Mouse (Mus musculus) layer of hippocampus, adult 2 months (tissue): ENCODE data around the gene Neil1. TPM values are rescaled to one million over a fixed set of nuclear protein-coding genes. Genes with fewer than 3 reads are reported as not detected.

Experiments
- DNase-seq, 2 experiments: peaks; one replicate each; pipeline ENCODE4 v3.0.0; 2022; ENCODE audit warnings: low spot score in 2 of 2
- H3K27ac ChIP-seq: fragments of 200-600 bp; 2 replicates; pipeline ENCODE4 v1.8.1; 2022
- H3K4me3 ChIP-seq: fragments of 200-600 bp; 2 replicates; pipeline ENCODE4 v1.8.1; 2022; ENCODE audit warnings: mild to moderate bottlenecking
- CTCF ChIP-seq: fragments of 200-600 bp; conservative IDR thresholded peaks from 2 replicates; pipeline ENCODE4 v1.8.1; 2022; ENCODE audit warnings: antibody characterized with exemption, mild to moderate bottlenecking, moderate library complexity
- long read RNA-seq, 2 experiments: library from polyadenylated mRNA; stranded (forward); transcript quantifications; one replicate each; pipeline ENCODE4 v2.0.0; 2021; ENCODE audit warnings: borderline mapping rate in 2 of 2
- total RNA-seq, 2 experiments: library from RNA; stranded (reverse); gene quantifications; 2 replicates each; pipeline ENCODE4 v1.2.3; 2021

Neil1 gene
- 10 to 100 TPM in 1 of 2 experiments, 1 to 10 TPM in 1; 8.9 to 10.2 TPM for total RNA-seq
- long read RNA-seq, experiment 1, partial matches to known transcripts: 1 of 9 reads
- long read RNA-seq, experiment 1, other reads (novel, unspliced or antisense): 5 of 9 reads
- long read RNA-seq, experiment 2, partial matches to known transcripts: 2 of 11 reads
- long read RNA-seq, experiment 2, other reads (novel, unspliced or antisense): 7 of 11 reads

DNA sequence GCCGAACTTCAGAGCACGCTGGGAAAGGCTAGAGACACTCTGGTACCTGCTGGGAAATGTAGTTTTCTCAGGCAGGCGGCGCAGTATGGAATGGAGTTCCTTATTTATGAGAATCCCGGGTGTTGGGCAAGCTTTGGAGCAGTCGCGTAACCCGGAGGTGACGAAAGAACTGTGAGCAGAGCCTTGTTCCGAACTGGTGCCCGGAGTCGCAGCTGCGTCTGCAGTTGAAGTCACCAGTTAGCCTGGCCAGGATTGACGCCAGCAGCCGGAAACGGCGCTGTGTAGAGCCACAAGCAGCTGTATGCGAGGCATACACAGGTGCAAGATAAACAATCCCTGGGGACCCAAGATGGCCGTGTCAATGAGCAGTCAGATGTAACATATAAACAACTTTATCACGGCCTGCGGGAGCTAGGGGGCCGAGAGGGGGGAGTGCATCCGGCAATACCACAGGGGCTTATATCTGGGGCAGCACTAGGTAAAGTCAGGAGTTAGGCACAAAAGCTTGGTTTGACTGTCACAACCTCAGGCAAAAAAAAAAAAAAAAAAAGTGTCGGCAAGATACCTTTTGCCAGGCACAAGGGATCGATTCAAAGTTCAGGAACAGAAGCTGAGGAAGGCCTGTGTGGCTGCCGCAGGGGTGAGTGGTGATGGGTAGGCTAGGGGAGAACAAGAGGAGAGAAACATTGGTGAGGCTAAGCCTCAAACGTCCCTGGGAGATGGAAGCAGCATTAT lies at the start of gene Neil1:
TSS of gene Neil1 (minus strand) at position 162 of the 735 bp plus-strand sequence.
- peak within 1 kb of the TSS; percentile 92 for H3K27ac ChIP-seq
- H3K4me3 ChIP-seq: peak within 1 kb of the TSS; percentile 71
- TF ChIP-seq CTCF: peak; percentile 42
- peak; percentile 84 to 93 for DNase-seq

GRCm38 (mm10) chr9:57197414-57197813 lies 49.3 kb upstream of the Neil1 start:
- no peak overlapping the region for H3K4me3 ChIP-seq
- no peak overlapping the region for H3K27ac ChIP-seq
- DNase-seq: no peak
- TF ChIP-seq CTCF: no peak

DNA sequence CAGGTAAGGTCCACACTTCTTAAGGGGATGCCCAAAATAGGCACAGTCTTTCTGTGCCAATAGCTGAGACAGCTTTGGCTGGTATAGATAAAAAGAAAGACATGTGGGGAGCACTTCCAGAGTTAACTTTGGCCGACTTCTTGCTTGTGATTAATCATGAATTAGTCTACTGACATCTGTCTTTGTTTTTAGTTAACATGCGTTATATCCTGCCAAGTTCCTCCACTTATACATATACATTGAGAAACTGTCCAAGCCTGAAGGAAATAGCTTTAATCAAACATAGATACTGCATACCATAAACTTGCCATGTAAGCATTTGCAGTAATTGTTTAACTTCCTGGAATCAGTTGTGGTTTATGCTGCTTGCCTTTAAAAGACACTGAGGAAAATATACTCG lies 48.6 kb upstream of the Neil1 start:
- TF ChIP-seq CTCF: no peak
- H3K4me3 ChIP-seq: no peak overlapping the region
- DNase-seq: no peak

DNA sequence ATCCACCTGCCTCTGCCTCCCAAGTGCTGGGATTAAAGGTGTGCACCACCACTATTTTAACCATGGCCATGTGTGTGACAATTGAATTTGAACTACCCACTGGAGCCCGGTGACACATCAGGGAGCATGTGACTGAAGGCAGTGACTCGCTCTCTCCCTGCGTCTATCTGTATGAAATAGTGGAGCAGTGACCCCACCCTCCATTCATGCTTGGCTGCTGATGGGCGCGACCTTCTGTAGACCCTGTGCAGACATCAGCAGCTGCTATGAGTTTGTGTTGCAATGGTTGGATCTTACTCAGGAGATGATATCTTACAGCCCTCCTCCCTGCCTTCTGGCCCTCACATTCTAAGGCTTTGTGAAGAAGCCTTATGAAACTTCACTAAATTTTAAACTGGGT lies 20.3 kb upstream of the Neil1 start:
- TF ChIP-seq CTCF: no peak
- no peak overlapping the region for H3K27ac ChIP-seq
- H3K4me3 ChIP-seq: no peak overlapping the region
- DNase-seq: no peak

More for the DNA sequence above, 48.6 kb upstream of the Neil1 start:
- no peak overlapping the region for H3K27ac ChIP-seq

- no peak overlapping the region for H3K4me3 ChIP-seq
- DNase-seq: no peak
- no peak overlapping the region for H3K27ac ChIP-seq
- no peak for TF ChIP-seq CTCF
Measured at GRCm38 (mm10) chr9:57166173-57166572, 18.1 kb upstream of the Neil1 start.

- no peak for DNase-seq
- no peak overlapping the region for H3K27ac ChIP-seq
- no peak for TF ChIP-seq CTCF
- no peak overlapping the region for H3K4me3 ChIP-seq
Measured at GRCm38 (mm10) chr9:57163137-57163536, 15.0 kb upstream of the Neil1 start.

DNA sequence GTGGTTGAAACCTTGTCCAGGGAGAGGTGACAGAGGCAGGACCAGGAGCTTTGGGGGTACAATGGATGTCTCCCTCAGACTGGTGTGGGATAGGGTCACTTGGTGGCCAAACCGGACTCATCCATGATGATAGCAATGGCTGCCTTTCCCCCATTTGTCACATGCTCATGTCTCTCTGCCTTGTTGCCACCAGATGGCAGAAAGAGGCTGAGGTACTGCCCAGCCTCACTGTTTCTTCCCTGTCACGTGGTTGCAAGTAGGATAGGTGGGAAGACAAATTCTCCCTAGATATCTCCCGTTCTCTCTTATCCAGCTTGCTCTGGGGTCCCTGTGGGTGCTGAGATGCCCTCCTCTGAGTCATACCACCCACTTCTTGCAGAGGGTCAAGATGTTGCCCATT lies 14.4 kb upstream of the Neil1 start:
- no peak for DNase-seq
- peak; percentile 69 for TF ChIP-seq CTCF
- no peak overlapping the region for H3K4me3 ChIP-seq
- no peak overlapping the region for H3K27ac ChIP-seq

DNA sequence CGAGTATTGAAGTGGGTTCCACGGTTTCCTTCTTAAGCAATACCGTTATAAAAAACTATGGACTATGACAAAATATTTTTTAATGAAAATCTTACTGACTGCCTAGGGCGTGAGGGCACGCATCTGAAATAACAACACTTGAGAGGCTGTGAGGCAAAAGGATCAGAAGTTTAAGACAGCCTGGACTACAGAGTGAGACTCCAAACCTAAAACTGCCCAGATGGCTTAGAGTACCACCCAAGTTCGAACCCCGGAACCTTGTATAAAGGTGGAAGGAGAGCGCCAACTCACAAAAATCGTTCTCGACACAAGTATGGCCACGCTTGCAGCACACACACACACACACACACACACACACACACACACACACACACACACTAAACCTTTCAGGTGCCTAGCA lies 10.4 kb upstream of the Neil1 start:
- Histone ChIP-seq H3K27ac (peak overlapping the region; percentile 90), H3K4me3 (peak overlapping the region; percentile 99)
- no peak for DNase-seq
- no peak for TF ChIP-seq CTCF

DNA sequence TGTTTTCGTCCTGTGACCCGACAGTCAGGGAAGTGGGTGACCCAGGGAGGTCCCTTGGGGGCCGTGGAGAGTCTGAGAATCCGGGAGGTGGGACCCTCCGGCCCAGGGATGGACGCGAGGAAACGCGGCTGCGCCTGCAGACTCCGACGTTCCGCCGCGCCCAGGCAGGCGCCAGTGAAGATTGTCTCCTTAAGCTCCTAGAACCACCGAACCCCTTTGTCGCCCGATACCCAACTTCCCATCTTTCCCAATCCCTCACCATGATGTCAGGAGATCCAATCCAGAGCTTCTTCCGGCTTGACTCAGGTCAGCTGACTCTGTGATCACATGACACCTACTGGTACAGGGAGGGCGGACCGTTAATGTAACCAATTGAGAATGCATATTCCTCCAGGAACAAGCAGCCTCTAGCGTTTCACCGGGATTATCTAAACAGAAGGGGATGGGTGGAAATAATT lies 9.9 kb upstream of the Neil1 start, which contains the start of gene Commd4:
TSS of gene Commd4 (minus strand) at position 319 of the 458 bp plus-strand sequence.
- peak within 1 kb of the TSS; percentile 90 for H3K27ac ChIP-seq
- no peak for TF ChIP-seq CTCF
- peak; percentile 91 to 95 for DNase-seq
- peak within 1 kb of the TSS; percentile 99 for H3K4me3 ChIP-seq

DNA sequence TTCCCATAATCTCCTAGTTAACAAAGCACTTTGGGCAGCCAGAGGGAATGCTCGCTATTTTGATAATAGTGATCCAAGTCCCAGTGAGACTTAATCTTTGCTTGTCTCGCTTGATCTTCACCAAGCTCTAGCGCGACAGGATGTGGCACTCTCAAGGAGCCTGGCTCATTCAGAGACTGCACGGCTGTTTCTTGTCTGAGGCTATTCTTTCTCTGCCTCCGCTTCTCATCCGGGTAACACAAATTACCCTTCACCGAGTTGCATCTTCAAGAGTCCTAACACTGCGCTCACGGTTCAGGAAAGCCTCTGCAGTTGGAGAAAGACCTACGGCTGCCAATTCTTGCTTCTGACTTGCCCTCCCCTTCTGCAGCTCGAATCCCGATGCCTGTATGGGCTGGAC lies 9.4 kb upstream of the Neil1 start:
- Histone ChIP-seq H3K27ac (peak overlapping the region; percentile 90), H3K4me3 (peak overlapping the region; percentile 99)
- no peak for TF ChIP-seq CTCF
- no peak for DNase-seq

GRCm38 (mm10) chr9:57156823-57157222 lies 8.7 kb upstream of the Neil1 start:
- no peak for TF ChIP-seq CTCF
- Histone ChIP-seq H3K4me3 (no peak overlapping the region), H3K27ac (no peak overlapping the region)
- no peak for DNase-seq

- TF ChIP-seq CTCF: no peak
- H3K27ac ChIP-seq: no peak overlapping the region
- no peak for DNase-seq
- H3K4me3 ChIP-seq: no peak overlapping the region
Measured at GRCm38 (mm10) chr9:57156383-57156782, 8.3 kb upstream of the Neil1 start.

- peak; percentile 24 for TF ChIP-seq CTCF
- H3K4me3 ChIP-seq: no peak overlapping the region
- DNase-seq: no peak
- no peak overlapping the region for H3K27ac ChIP-seq
Measured at GRCm38 (mm10) chr9:57152331-57152730, 4.2 kb upstream of the Neil1 start.

GRCm38 (mm10) chr9:57150192-57150591 lies 2.1 kb upstream of the Neil1 start:
- TF ChIP-seq CTCF: no peak
- DNase-seq: no peak
- H3K27ac ChIP-seq: no peak overlapping the region
- no peak overlapping the region for H3K4me3 ChIP-seq
